Mouse (Mus musculus): ENCODE data around the gene Usp6nl.

DNA sequence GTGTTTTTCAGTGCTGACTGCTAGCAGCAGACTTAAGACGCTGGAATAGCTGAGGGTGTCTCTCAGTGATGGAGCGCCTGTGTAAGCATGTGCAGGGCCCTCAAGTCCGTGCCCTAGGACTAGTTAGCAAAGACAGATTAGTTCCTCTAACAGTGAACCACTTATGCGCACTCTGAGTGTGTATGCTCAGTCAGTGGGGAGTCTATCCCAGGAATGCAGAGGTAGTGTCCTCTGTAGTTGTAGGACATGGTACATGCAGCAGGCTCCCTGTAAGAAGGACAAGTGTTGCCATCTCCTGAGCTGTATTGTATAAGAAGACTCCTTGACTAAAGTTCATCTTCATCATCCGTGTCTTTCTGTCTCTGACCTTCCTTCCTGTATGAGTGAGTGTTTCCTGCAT is 102.4 kb downstream of the Usp6nl start:
- TF ChIP-seq SMC3 (IDR thresholded peaks at IDR 0.05; ENCODE audit: low read depth, low read length) (no peak), GATA1 (IDR thresholded peaks at IDR 0.05; ENCODE audit: low read depth, low read length) (no peak), USF1 (IDR thresholded peaks at IDR 0.05; ENCODE audit: low read depth, low read length) (no peak), ZKSCAN1 (IDR thresholded peaks at IDR 0.05; ENCODE audit: low read depth, low read length) (no peak), POLR2A (IDR thresholded peaks at IDR 0.05; ENCODE audit: control insufficient read depth in 1 of 2, insufficient read depth in 1 of 2, low read depth in 1 of 2, low read length in 2 of 2, poor library complexity in 1 of 2) (no peak), MYB (IDR thresholded peaks at IDR 0.05; ENCODE audit: low read depth, low read length) (no peak), ZNF384 (IDR thresholded peaks at IDR 0.05; ENCODE audit: low read depth, low read length) (no peak), SIN3A (IDR thresholded peaks at IDR 0.05; ENCODE audit: low read length) (no peak)
